Mouse (Mus musculus) C2C12 (cell line): Measurements from ENCODE around the gene Tmem51. TPM values are rescaled to one million over a fixed set of nuclear protein-coding genes. Genes with fewer than 3 reads are reported as not detected.

Experiments
- H3K27me3 ChIP-seq: one replicate; pipeline ENCODE4 v1.6.1; 2011; ENCODE audit not compliant: control insufficient read depth, insufficient read depth, insufficient read length
- H3K36me3 ChIP-seq: one replicate; pipeline ENCODE4 v1.6.1; 2011; ENCODE audit not compliant: control insufficient read depth, insufficient read depth
- H3K4me3 ChIP-seq: one replicate; pipeline ENCODE4 v1.5.1; 2011; ENCODE audit warnings: mild to moderate bottlenecking, control low read depth; ENCODE audit not compliant: poor library complexity, insufficient read depth, severe bottlenecking
- H3K79me2 ChIP-seq: one replicate; pipeline ENCODE4 v1.6.1; 2011; ENCODE audit not compliant: control insufficient read depth, insufficient read depth
- H3K79me3 ChIP-seq: one replicate; pipeline ENCODE4 v1.6.1; 2011; ENCODE audit warnings: low read depth, control low read depth
- H3ac ChIP-seq: one replicate; pipeline ENCODE3; 2011; ENCODE audit warnings: low read depth; ENCODE audit not compliant: control insufficient read depth, insufficient read length
- CEBPB ChIP-seq: IDR thresholded peaks from one replicate; pipeline ENCODE4 v1.6.1; 2011; ENCODE audit warnings: low read depth, mild to moderate bottlenecking, control low read depth, moderate library complexity
- CTCF ChIP-seq: IDR thresholded peaks from one replicate; pipeline ENCODE4 v1.5.1; 2011; ENCODE audit not compliant: control insufficient read depth, insufficient read depth, insufficient read length
- FOSL1 ChIP-seq: IDR thresholded peaks from one replicate; pipeline ENCODE4 v1.8.0; 2011; ENCODE audit warnings: mild to moderate bottlenecking, low read length; ENCODE audit not compliant: poor library complexity, insufficient read depth, severe bottlenecking
- MAX ChIP-seq: IDR thresholded peaks from one replicate; pipeline ENCODE4 v1.6.1; 2011; ENCODE audit warnings: mild to moderate bottlenecking, control low read depth
- MYOD1 ChIP-seq: IDR thresholded peaks from one replicate; pipeline ENCODE4 v1.6.1; 2011; ENCODE audit warnings: low read depth; ENCODE audit not compliant: control insufficient read depth, insufficient read length
- MYOG ChIP-seq: IDR thresholded peaks from one replicate; pipeline ENCODE4 v1.6.1; 2011; ENCODE audit not compliant: control insufficient read depth, insufficient read length; ENCODE audit errors: extremely low read depth
- USF1 ChIP-seq: IDR thresholded peaks from one replicate; pipeline ENCODE4 v1.6.1; 2011; ENCODE audit warnings: low read depth, mild to moderate bottlenecking, control low read depth, moderate library complexity
- polyA plus RNA-seq: library from polyadenylated mRNA; unstranded; fragments of >200 nt; fragmentation: generic; extraction: Trizol; gene quantifications from one replicate; pipeline ENCODE4 v1.2.1, GENCODE M21; 2012; ENCODE audit warnings: missing spikeins

Tmem51 gene
- polyA plus RNA-seq, 1 experiment: not detected

DNA sequence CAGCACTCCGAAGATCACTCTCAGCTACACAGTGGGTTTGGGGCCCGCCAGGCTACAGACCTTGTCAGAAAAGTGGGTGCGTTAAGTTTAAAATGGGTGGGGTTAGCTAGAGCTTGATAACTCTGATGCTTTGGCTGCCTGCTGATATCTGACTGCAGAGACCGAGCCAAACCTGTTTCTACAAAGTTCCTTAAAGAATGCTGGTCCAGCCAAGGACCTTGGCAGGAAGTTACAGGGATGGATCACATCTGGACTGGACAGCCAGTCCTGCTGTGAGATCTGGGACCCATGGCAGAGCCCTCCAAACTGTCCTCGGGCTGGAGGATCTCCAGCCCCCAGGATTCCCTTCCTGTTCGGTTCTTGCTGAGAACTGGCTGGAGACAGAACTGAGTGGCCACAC lies 18.3 kb downstream of the Tmem51 start:
- H3K4me3 ChIP-seq: no peak overlapping the region
- H3K79me3 ChIP-seq: no peaks in the 10 kb centered on the region
- no peaks in the 10 kb centered on the region for H3K36me3 ChIP-seq
- TF ChIP-seq MYOD1 (no peak), MYOG (no peak), CTCF (no peak), FOSL1 (no peak), USF1 (no peak), MAX (no peak), CEBPB (no peak)
- no peak overlapping the region for H3ac ChIP-seq
- H3K79me2 ChIP-seq: no peaks in the 10 kb centered on the region
- H3K27me3 ChIP-seq: no peaks in the 10 kb centered on the region

DNA sequence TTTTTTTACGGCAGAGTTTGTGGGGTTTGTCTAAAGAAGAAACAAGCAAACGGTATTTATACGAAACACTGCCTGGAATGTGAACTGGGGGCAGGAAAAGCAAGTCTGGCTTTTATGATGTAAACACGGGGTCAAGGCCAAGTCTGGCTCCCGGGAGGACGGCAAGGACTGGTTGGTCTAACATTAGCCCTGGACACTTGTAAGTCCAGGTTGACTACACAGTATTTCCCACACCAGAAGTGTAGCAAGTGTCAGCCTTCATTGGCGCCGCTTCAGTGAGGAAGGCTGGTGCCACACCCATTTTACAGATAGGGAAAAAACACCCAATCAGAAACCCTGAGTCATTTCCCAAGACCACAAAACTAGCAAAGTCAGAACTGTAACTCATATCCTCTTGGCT lies 18.8 kb downstream of the Tmem51 start:
- Histone ChIP-seq H3K27me3 (no peaks in the 10 kb centered on the region), H3K79me2 (no peaks in the 10 kb centered on the region), H3K79me3 (no peaks in the 10 kb centered on the region), H3K4me3 (no peak overlapping the region), H3ac (no peak overlapping the region), H3K36me3 (no peaks in the 10 kb centered on the region)
- TF ChIP-seq USF1: no peak
- no peak for TF ChIP-seq FOSL1
- TF ChIP-seq CTCF: no peak
- TF ChIP-seq CEBPB: no peak
- no peak for TF ChIP-seq MYOG
- no peak for TF ChIP-seq MYOD1
- no peak for TF ChIP-seq MAX

DNA sequence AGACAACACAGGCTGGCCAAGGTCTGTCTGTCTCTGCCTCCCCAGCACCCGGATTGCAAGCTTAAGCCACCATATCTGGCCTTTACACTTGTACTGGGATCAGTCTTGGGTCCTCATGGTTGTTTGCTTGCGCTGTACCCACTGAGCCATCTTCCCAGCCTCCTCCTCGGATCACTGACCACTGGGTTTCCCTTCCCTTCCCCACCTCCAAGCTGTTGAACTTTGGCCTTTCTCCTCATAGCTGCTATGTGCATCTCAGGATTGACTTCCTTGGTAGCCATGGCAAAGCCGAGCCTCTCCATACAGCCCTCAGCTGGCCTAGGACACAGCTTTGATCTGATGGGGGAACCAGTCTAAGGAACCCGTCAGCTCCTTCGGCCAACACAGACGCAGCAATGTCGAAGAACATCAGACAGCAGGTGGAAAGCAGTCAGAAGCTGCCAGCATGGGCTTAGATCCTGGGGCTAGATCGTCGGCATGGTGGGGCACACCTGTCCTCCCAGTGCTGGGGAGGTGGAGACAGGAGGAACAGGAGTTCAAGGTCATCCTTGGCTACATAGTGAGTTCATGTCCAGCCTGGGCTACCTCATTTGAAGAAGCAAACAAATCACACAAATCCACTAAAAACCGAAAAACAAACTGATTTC lies 19.4 kb downstream of the Tmem51 start:
- Histone ChIP-seq H3K4me3 (no peak overlapping the region), H3K27me3 (no peaks in the 10 kb centered on the region), H3K79me3 (no peaks in the 10 kb centered on the region), H3K79me2 (no peaks in the 10 kb centered on the region), H3K36me3 (no peaks in the 10 kb centered on the region), H3ac (no peak overlapping the region)
- TF ChIP-seq MYOG: no peak
- TF ChIP-seq MAX: no peak
- no peak for TF ChIP-seq CTCF
- no peak for TF ChIP-seq FOSL1
- TF ChIP-seq MYOD1: no peak
- no peak for TF ChIP-seq USF1
- no peak for TF ChIP-seq CEBPB

DNA sequence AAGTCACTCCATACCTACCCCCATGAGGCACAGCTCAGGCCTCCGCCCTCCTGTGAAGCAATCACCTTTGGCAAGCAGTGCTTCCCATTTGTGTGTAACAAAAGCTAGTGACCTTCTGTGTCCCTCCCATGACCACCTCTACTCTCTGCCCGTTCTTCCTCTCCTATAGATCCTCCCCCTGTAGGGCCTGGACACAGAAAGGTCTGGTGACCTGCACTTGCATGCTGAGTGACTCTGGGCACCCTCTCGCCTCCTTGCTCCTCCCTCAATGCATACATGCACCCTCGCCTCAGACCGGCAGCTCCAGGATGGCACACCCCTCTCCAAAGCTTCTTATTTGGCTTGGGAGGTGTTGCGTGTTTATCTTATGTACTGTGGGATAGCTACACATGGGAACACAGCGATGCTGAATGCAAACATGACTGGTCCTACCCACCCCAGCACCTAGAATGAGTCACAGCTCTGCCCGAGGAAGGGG lies 21.0 kb downstream of the Tmem51 start:
- no peaks in the 10 kb centered on the region for H3K79me3 ChIP-seq

DNA sequence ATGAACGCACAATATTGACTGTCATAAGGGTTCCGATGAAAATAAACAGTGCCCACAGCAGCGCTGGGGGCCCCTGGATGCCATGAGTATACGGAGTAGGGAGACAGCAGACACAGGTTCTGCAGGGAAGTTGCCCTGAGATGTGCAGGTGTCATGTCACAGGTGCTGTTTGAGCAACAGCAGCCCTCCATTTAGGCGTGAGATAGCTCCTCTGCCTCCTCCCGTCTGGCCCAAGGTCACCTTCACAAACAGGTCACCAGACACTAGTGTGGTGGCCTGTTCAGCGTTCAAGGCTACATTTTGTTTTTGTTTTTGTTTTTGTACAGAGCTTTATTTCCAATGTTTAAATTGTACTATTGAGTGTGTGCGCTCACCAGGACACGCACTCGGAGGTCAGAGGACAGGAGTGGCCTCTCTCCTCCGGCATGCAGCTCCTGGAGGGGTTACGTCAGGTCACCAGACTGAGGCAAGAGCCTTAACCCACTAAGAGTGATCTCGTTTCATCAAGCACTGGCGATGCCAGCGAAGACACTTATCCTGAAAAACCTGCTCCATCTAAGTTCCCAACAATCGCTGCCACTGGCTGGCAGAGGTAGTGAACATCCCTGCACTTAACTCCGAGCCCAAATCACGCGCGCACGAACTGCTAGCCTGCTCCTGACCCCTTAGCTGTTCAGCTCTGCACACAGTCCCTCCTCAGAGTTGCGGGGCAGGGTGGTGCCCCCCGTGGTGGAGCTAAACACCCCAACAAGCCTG lies 22.4 kb downstream of the Tmem51 start:
- no peaks in the 10 kb centered on the region for H3K79me2 ChIP-seq
- H3K27me3 ChIP-seq: no peaks in the 10 kb centered on the region
- no peak for TF ChIP-seq MAX
- TF ChIP-seq USF1: no peak
- no peak for TF ChIP-seq CEBPB
- no peak for TF ChIP-seq MYOD1
- no peak for TF ChIP-seq FOSL1
- TF ChIP-seq MYOG: no peak
- no peak for TF ChIP-seq CTCF
- H3K79me3 ChIP-seq: no peaks in the 10 kb centered on the region
- H3ac ChIP-seq: no peak overlapping the region
- no peak overlapping the region for H3K4me3 ChIP-seq
- no peaks in the 10 kb centered on the region for H3K36me3 ChIP-seq

More for the DNA sequence above, 21.0 kb downstream of the Tmem51 start:
- no peaks in the 10 kb centered on the region for H3K79me2 ChIP-seq
- no peak for TF ChIP-seq USF1
- no peak for TF ChIP-seq FOSL1
- TF ChIP-seq CEBPB: no peak
- no peak for TF ChIP-seq MYOG
- TF ChIP-seq MYOD1: no peak
- no peak for TF ChIP-seq CTCF
- no peak for TF ChIP-seq MAX
- H3K36me3 ChIP-seq: no peaks in the 10 kb centered on the region
- H3ac ChIP-seq: no peak overlapping the region
- no peaks in the 10 kb centered on the region for H3K27me3 ChIP-seq
- H3K4me3 ChIP-seq: no peak overlapping the region
